Mouse (Mus musculus) right cerebral cortex, adult 18-20 months (tissue): ENCODE measurements around the gene Smyd3.
A peak's percentile ranks its signal among the peaks of the same experiment; 100 is the strongest.
"Not testable (repeated sequence)": the region's sequence is repeated elsewhere in the genome, so short reads cannot be mapped to it uniquely, and the experiment has no call there.

Source experiments
- DNase-seq: peaks from one replicate; pipeline ENCODE4 v3.0.0; 2022; ENCODE audit warnings: mixed read lengths

Smyd3 gene

GRCm38 (mm10) chr1:179371191-179371590, 146.7 kb downstream of the Smyd3 start:
- DNase-seq = no peak

DNA sequence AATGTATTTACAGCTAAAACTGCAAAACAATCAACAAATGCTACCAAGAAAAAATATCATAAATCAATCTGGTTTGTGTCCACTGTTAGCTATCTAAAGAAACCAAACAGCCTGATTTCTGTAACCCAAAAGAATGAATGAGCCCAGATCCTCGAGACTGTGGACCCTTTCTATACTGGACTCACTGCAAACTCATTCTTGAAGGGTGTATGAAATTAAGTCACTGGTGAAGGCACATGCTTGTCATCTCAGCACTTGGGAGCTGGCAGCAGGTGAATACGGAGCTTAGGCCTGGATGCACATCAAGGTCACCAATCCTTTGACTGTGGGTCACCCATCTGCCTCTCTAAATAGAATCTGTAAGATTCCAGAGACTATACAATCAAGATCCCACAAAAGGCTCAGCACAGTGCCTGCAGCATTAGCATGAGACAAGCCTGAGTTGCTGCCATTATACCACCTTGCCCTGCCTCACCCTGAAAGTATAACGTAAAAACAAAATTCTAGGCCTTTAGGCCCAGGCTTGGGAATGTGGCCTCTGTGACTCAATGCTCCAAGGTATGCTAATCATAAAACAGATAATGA, 149.3 kb downstream of the Smyd3 start:
- DNase-seq = no peak

DNA sequence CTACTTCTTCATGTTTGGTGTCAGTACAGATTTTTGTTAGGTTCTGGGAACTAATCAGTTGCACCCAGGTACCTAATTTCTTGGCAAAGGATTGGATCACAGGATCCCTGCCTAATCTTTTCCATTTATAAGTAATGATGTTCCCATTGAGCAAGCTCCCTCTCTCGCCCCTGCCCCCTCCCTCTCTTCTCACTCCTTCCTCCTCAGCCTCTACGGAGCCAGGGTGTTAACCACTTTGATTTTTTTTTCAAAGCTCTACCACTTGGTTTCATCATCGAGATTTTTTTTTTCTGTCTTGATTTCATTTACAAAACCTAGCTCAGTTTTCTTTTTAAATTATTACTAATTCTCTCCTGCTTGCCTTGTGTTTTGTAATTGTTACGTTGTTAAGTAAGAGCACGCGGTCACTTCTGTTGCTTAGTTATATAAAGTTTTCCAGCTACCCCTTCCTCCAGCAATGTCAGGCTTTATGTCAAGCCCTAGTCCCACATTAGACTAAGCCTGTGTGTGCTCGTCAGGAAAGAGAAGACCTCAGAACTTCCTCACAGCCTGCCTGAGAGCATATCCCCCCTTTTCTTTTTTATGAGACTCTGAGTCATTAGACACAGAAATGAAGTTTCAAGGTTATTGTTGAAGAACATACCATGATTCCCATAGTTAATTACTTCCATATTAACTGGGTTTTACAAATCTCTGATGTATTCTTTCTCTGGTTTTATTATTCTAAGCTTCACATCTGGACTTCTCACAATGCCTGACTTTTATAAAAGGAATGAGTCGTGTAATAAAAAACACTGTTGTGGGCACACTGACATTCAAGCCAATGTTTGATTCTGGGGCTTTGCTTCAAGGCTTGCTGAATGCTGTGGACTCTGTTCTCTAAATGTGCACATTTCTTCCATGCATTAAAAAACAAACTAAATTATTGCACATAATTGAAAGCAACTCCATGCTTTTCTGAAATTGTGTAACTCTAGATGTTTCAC, 156.1 kb downstream of the Smyd3 start:
- no peak for DNase-seq

DNA sequence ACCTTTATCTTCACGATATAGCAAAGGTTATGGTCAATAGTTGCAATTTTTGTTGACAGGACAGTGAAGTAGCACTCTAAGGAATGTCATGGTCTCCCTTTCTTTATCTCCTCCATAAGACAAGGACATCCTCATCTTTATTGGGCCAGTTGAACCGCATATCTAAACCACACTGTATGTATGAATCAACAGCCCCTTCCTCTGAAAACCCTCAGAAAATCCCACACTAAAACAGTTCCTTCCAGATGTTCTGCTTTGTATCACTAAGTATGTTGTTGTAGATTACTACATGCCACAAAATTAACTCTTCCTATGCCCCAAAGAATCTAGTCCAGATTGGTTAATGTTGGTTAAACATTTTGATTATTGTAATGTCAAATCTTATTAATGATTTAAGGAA, 160.7 kb downstream of the Smyd3 start:
- DNase-seq = no peak

DNA sequence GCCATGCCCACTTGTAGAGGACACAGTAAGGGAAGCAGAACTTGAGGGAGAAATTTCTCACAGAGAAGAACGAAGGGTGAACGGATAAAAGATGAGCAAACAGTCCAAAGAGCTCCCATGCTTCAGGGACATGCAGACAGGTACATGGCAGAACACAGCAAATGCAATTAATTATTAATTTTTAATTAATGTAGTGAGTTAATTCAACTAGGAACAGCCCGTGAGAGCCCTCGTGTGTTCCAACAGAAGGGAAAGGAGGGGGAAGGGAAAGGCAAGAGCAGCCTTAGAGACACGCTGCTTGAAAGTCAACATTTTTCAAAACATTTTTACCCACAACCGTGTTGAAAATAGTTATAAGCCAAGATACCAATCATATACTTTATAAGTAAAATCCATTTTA, 163.6 kb downstream of the Smyd3 start:
- DNase-seq = no peak

- no peak for DNase-seq
Observed at GRCm38 (mm10) chr1:179345318-179345925, 172.4 kb downstream of the Smyd3 start.

- DNase-seq = no peak
Observed at GRCm38 (mm10) chr1:179343426-179343825, 174.4 kb downstream of the Smyd3 start.

GRCm38 (mm10) chr1:179341589-179341988, 176.3 kb downstream of the Smyd3 start:
- DNase-seq = no peak

DNA sequence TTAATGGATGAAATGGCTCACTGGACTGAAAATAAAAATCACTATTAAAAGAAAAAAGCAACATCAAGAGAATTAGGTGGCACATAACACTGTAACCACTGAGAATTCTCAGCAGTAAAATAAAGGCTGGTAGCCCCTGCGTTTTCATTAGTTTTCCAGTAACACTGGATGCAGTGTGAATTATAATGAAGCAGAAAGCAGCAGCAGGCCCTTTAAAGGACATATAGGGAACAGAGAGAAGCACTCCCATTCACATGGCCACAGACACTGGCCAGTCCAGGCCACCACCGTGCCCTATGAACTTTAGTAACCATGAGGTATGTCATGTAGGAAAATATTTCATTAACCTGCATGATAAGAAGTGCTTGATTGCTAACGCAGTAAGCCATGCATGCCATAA, 178.8 kb downstream of the Smyd3 start:
- no peak for DNase-seq

DNA sequence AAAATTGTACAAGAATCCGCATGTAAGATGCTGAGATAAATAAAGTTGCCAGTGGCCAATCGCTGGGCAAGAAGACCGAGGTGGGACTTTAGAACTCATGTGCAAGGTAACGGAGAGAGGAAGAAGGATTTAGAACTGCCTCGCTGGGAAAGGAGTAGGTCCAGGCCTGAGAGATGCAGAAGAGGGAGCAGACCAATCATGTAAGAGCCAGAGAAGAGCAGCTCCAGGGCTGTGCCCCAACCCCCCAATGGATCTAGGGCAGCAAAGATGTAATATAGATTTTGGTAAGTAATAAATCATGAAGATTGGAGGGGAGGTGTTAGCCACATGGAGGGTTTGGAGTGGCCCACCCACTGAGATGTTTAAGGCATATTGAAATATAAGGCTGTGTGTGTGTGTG, 180.3 kb downstream of the Smyd3 start:
- DNase-seq = no peak

- DNase-seq = no peak
Observed at GRCm38 (mm10) chr1:179326965-179327308, 190.9 kb downstream of the Smyd3 start.

DNA sequence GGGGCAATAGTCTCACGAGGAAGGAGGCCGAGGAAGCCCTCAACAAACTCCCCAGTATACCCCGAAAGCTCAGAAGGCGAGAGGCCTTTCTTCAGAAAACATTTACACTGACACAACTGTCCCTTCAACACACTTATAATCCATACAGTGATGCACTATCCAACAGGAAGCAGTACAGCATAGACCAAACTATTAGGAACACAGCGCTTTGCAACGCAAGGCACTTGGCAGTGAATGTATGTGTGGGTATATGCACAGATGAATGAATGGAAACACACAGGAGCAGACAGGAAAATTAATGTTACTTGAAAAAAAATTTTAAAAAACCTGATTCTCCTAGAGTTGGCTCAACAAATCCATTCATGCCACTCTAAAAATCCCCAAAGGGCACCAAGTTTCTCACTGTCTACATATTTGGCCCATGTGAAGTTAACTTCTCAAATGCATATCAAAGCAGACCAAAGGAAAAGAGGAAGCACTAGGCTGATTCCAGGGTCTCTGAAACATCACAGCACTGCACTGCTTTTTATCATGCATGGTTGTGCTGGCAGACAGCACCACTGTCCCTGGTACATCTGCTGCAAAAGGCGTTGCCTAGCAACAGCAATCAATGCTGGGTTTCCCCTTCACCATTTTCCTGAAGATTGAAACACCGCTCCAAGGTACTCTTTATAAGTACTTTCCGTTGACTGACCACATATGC, 191.4 kb downstream of the Smyd3 start:
- peak; percentile 53 for DNase-seq

DNA sequence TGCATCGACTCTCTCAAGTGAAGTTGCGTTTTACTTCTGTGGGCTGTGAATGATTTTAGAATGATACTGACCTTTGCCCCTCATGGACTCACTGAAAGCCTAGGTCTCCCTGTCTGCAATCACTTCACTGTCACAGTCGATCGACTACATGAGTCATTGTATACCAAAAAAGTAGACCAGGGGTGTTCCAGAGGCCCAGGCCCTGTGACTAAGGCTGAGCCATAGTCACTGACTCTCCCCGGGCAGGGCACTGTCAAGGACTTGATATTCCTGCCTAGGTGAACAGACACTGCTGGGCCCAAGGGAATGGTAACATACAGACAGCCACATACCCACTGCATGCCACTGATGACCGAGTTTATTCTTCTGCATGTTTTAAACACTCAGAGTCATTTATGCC, 193.6 kb downstream of the Smyd3 start:
- DNase-seq = no peak

GRCm38 (mm10) chr1:179313618-179314017, 204.2 kb downstream of the Smyd3 start:
- no peak for DNase-seq

GRCm38 (mm10) chr1:179309487-179309886, 208.4 kb downstream of the Smyd3 start:
- no peak for DNase-seq

- no peak for DNase-seq
Observed at GRCm38 (mm10) chr1:179302446-179303230, 215.2 kb downstream of the Smyd3 start.

GRCm38 (mm10) chr1:179295626-179296025, 222.2 kb downstream of the Smyd3 start:
- DNase-seq = no peak

DNA sequence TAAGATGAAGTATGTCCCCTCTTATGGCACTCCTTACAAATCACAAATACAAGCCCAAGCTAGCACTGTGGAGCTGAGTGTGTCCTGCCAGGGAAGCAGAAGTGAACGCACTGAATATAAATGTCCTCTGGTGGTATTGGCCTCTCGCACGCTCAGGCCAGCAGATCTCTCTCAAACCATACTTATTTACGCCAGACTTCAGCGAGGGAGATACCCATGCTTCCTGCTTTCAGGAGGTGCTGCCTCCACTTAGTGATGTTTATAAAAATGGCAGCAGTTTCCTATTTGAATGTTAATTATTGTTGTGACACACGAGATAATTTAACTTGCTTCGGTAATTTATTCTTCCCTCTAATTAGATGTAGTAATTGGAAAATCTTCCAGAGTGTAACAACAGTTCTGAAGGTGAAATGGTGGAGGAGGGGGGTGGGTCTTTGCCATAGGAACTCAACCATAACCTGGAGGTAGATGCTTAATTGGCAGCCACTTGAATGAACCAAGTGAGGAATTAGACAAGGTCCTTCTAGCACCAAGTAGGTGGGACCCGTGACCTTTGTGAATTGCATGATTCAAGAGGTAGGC, 224.0 kb downstream of the Smyd3 start:
- no peak for DNase-seq

GRCm38 (mm10) chr1:179290181-179290580, 227.7 kb downstream of the Smyd3 start:
- DNase-seq = not testable (repeated sequence)

DNA sequence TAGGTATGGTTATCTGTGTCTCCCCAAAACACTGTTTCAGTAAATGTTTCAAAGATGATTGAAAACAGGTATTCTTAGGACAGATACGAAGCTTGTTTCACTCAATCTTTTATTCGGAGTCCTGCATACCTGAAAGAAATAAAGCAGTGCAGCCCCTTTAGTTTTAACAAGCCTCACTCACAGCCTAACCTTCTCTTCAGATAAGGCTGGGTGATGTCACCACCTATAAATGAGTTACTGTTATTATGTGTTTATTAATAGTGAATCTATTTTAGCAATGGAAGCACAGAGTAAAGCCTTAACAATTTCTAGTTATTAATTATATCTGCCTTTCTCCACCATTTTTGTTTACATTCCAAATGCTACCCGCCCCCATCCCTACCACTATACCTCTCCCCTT, 228.1 kb downstream of the Smyd3 start:
- no peak for DNase-seq

- no peak for DNase-seq
Observed at GRCm38 (mm10) chr1:179286748-179287147, 231.1 kb downstream of the Smyd3 start.

DNA sequence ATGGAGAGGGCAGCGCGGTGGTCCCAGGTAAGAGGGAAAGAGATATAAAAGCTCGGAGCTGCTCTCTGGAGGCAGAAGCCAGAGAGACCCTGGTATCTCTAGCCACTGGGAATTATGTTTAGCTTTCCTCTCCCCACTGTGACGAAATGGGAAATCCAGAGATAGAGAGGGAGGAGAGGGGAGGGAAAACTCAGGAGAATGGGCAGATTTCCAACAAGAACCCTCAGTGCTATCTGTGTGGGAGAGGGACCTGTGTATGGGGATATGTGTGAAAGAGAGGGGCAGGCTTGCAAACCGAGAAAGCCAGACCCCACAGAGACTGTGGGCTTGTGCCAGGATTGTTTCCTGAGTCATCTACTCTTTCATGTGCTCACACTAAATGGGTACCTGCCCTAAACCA, 235.0 kb downstream of the Smyd3 start:
- DNase-seq = no peak
